Mouse (Mus musculus) right cerebral cortex, postnatal 36 days (tissue): ENCODE results near the gene Grid2ip.

ENCODE experiments used
- DNase-seq, 2 experiments: peaks; one replicate each; pipeline ENCODE4 v3.0.0; 2022; ENCODE audit warnings: low spot score in 2 of 2, mixed read lengths in 1 of 2

The Grid2ip gene

DNA sequence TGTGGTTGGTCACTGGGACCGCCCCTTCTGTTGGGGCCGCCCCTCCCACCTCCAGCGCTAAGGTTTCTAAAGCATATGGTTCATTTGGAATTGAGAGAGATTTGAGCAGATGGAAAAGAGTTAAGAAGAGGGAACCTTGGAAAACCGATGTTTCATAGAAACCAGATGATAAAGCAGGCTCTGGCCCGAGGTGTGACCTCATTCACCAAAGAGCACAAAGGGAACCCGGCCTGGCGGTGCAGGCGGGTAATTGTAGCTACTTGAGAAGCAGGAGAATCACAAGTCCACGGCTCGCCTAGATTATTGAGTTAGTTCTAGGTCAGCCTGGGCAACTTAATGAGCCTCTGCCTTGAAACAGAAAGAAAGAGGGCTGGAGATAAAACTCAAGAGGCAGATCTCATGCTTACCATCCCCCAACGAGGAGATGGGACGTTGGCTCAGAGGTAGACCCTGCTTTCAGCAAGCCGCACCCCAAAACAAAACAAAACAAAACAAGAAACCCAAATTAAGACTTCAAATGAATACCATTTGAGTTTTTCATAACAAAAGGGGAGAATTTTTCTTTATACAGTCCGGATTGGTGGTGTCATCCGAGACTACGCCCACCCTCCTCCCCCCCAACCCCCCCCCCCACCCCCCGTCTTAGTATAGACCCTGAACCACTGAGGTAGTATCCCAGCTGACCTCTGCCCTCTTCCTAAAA lies at the start of gene Grid2ip:
Grid2ip (plus strand) TSS at position 653 of the 703 bp plus-strand sequence.
- no peak for DNase-seq

GRCm38 (mm10) chr5:143308825-143309224 lies 48.3 kb upstream of the Grid2ip start:
- no peak for DNase-seq

GRCm38 (mm10) chr5:143309916-143310315 lies 47.2 kb upstream of the Grid2ip start:
- no peak for DNase-seq

GRCm38 (mm10) chr5:143311886-143312285 lies 45.3 kb upstream of the Grid2ip start:
- DNase-seq: peak; percentile 60 to 64

DNA sequence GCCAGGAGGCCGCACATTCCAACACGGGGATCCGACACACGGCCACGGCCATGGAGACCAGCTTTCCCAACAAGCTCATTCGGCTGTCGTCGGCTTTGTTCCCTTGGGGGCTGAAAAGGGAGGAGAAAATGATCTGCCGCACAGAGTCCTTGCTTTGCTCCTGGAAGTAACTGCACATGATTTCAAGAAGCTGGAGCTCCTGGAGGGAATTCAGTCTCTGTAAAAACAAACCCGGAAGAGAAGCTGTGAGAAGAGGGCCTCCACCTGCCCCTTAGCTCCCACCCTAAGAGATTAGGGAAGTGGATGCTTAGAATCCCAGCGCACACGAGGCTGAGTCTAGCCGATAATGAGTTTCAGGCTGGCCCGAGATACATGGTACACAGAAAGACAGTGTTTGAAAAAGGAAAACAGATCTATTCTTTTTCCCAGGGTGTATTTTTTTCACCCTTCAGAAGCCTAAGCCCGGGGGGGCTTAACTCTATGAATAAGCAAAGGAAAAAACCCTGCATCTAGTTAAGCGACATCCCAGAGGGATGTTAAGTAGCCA lies 42.9 kb upstream of the Grid2ip start:
- DNase-seq: no peak

DNA sequence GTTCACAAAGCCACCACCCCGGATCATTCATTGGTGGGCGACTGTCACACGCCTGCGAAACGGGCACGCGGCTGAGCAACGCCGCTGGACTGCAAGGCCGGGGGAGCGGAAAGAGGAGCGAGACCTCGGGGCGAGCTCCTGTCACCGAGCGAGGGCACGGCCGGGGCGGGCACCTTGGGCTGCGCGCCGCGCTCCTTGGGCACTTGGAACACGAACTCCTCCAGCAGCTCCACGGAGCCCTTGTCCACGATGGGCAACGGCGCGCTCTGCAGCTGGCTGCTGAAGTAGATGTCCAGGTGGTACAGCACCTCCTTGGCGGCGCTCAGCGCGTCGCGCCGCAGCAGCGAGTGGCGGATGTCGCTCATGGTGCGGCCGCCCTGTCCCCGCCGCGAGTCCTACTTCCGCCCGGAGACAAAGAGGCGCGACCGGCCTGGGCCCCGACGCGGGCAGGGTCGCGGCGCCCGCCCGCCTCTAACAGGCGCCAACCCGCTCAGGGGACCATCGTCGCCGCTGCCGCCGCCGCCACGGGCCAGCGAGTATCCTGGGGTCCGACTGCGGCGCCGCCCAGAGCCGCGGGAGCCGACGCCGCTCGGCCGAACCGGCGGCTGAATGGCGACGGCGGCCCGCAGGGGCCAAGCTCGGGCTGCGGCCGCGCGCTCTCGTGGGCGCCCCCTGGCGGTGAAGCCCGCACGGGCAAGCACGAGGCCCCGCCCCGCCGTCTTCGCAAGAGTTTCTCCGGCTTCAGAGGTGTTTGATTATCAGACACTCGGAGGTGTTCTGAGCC lies 42.2 kb upstream of the Grid2ip start, which contains the start of gene E130309D02Rik:
E130309D02Rik (minus strand) TSS at position 631 of the 784 bp plus-strand sequence.
- peak; percentile 65 to 80 for DNase-seq

DNA sequence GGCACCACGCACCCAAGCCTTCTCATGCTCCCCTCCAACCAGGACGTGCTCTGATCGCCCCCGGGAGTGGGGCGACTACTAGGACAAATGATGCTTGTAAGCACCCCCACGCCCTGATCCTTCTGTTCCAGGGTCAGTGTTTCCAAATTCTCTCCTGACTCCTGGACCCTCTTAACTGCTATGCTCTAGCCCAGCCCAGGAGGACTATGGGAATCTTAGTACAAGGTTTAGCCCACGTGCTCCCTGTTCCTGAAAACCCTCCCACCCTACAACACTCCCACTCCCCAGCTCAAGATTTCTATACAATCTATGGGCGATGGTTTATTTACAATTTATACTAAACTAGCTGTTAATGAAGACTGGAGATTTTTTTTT lies 41.6 kb upstream of the Grid2ip start:
- DNase-seq: no peak

- DNase-seq: no peak
These were observed 40.4 kb upstream of the Grid2ip start for GRCm38 (mm10) chr5:143316605-143317287.

DNA sequence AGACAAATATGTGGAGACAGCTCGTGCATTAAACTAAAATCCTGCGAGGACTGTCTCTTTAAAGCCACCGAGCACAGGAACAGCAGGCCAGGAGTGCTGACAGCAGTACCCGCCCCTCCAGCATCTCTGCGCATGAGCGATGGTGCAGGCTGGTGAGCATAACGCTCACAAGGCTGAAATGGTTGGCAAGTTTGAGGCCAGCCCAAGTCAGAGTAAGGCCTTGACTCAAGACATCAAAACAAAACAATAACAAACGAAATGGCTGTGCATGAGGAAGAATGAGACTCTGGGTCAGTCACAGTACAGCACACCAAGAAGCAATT lies 39.9 kb upstream of the Grid2ip start:
- no peak for DNase-seq

DNA sequence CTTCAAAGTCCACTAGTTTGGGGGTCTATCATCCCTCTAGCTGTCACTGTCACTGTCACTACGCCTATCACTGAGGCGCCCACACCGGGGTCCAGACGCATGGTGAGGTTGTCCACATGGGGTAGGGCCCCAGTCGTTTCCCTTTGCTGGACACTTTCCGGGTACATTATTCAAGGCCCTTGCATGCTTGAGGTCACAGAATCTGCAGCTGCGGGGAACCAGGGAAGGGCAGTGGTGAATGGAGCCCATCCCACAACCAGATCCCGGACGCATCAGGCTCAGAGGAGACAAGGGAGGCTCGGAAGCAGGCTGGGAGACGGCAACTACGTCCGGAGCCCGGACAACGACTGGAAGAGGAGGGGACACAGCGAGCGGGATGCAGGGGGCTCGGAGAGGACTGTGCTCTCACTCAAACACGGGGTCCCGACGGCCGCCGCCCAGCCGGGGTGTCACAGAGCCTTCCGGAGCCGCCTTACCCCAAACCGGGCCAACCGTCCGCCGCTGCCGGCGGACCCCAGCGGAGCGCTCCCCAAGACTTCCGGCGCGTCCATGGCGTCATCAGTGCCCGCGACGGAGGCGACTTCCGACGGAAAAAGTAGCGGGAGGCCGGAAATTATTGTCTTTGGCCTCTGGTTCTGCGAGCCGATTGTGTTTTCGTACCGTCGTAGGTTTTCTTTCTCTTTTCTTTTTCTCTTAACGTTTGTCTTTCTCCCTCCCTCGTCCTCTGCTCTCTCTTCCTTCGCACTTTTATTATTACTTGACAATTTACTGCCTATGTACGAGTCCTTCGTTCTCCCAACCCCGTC lies 28.2 kb upstream of the Grid2ip start, which contains the start of gene Zdhhc4:
Zdhhc4 (minus strand) TSS at position 567 of the 806 bp plus-strand sequence.
- DNase-seq: peak; percentile 82 to 84

- peak; percentile 61 to 74 for DNase-seq
These were observed 23.3 kb upstream of the Grid2ip start for GRCm38 (mm10) chr5:143333872-143334271.

DNA sequence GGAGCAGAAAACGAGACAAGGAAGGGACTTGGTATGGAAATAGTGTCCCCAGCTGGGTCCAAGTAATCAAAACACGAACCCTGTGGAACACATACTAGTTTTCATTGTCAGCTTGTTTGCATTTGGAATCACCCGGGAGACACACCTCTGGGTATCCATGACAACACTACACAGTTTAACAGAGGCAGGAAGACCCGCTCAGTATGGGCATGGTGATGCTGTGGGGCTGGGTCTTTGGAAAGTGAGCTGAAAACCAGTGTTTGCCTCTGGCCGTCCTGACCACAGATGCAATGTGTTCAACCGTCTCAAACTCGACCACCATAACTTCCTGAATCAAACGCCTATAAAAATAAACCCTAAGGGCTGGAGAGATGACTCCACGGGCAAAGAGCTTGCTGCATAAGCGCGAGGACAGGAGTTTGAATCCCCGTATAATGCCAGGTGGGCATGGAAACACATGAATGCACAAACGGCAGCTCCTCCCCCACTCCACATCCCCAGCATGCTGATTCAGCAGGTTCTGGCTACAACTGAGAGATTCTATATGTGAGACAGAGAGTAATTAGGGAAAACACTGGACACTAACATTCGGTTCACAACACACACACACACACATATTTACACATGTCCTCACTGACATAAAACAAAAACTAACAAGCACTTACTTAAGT lies 22.6 kb upstream of the Grid2ip start:
- DNase-seq: no peak

DNA sequence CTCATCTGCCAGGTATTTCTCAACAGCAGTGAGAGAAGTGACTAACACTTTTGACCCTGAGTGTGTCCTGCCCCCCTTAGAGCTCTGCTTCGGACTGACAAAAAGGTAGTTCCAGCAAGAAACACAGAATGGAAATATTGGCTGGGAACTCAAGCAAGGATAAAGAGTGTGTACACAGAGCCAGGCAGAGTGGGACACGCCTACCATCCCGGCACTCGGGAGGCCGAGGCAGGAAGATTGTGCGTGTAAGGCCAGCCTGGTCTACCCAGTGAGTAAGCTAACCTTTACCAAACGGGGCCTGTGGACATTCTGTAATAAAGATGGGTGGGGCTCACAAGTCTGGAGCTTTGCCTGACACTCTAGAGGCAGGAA lies 22.1 kb upstream of the Grid2ip start:
- no peak for DNase-seq

DNA sequence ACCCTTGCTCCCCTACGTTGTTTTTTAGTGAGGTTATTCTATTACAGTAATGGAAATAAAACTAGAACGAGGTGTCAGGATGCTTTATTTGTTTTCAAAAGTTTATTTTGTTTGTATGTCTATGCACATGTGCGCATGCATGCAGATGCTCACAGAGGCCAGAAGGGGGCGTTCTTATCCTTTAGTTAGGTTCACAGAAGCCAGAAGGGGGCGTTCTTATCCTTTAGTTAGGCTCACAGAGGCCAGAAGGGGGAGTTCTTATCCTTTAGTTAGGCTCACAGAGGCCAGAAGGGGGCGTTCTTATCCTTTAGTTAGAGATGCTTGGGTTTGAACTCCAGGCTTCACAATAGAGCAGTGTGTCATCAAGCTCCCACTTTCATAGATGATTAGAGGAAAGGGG lies 20.6 kb upstream of the Grid2ip start:
- no peak for DNase-seq

GRCm38 (mm10) chr5:143339603-143340002 lies 17.5 kb upstream of the Grid2ip start:
- DNase-seq: no peak

DNA sequence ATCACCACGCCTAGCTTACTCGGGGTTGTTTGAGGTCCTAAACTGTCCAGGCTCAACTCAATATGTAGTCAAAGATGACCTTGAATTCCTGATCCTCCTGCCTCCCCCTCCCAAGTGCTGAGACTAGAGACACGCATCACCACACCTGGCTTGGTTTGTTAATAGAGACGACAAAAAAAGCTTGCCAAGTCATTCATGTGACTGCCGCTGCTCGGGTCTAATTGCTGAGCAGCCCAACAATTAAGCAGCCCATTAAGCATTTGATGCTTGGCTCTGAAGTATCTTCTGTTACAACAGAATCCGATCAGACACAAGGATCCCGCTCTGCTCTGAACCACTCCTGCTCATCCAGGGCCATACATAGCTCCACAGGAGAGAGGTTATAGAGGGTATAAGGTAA lies 10.8 kb upstream of the Grid2ip start:
- DNase-seq: no peak

GRCm38 (mm10) chr5:143356017-143356416 lies 1.1 kb upstream of the Grid2ip start:
- DNase-seq: no peak

DNA sequence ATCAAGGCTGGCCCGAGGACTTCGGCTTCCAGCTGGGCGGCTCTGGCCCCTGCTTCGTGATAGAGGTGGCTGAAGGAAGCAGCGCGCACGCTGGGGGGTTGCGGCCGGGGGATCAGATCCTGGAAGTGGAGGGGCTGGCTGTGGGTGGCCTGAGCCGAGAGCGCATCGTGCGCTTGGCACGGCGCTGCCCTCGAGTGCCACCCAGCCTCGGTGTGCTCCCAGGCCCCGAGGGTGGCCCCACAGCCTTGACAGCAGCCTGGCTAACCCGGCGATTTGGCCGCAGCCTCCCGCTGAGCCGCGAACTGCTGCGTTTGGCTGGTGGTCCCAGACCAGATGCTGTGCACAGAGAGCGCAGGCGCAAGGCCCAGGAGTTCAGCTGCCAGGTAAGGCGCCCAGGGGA lies 426 bp downstream of the Grid2ip start:
- DNase-seq: no peak

DNA sequence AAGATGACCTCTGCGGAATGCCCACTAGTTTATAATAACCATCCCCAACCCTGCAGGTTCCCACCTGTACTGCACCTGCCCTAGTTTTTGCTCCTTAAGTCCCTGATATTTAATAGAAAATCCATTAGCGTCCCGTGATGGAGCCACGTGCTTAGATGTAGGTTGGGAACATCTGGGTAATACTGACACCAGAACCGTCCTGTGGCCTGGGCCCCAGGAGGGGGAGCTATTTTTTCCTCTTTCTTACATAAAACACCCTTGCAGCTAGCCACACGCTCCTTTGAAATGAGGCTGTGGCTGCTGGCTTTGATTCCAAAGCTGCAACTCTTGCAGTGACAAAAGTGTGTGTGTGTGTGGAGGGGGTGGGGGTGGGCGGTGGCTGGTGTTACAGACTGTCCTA lies 2.1 kb downstream of the Grid2ip start:
- no peak for DNase-seq

DNA sequence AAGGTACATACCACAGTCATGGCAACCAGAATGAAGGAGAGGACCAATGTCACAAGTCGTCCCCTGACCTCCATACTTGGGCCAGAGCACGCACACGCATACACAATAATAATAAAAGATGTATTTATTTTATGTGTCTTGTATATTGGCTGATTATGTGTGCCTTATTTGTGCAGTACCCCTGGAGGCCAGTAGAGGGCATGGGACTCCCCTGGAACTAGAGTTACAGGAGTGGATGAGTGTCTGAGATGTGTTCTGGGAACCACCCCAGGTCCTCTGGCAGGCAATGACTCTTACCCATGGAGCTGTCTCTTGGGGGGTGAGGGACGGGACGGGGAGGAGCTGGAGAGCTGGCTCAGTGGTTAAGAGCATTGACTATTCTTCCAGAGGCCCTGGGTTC lies 2.9 kb downstream of the Grid2ip start:
- DNase-seq: no peak

- no peak for DNase-seq
These were observed 4.3 kb downstream of the Grid2ip start for GRCm38 (mm10) chr5:143361428-143361827.
